Mouse (Mus musculus): ENCODE measurements around the gene Notch2. TPM values are rescaled to one million over a fixed set of nuclear protein-coding genes. Genes with fewer than 3 reads are reported as not detected.

Gene Notch2
- total and polyA plus RNA-seq, 3 experiments: 3.3 to 11.3 (median 11.1) TPM

DNA sequence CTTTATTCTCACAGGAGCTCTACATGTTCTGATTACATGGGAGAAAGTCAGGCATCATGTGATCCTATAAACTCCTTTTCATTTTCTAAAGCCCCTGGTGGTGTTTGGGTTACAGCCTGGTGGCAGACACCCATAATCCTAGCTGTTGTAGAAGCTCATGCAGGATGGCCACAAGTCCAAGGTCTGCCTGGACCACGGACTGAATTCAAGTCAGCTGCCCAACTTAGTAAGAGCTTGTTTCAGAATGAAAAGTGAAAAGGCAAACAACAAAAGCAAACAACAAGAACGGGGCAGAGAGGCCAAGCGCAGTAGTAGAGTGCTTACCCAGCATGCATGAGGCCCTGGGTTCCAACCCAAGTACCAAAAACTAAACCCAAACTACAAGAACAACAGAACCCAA lies 95.5 kb downstream of the Notch2 start:
- in situ Hi-C loops (cut with MboI; ENCODE audit: low pct_ligation_motif_present, low pct_unique_long_range_greater_than_20kb, low sequenced_read_pairs) (no loop called here), dilution Hi-C loops (cut with MboI; ENCODE audit: extremely low pct_ligation_motif_present, extremely low pct_unique_long_range_greater_than_20kb, low sequenced_read_pairs) (no loop called here)
- no peaks in the 10 kb centered on the region for H3K79me2 ChIP-seq (replicated peaks; ENCODE audit: control insufficient read depth, extremely low read depth, insufficient read depth, poor library complexity, severe bottlenecking)
- no peak for TF ChIP-seq SIN3A (IDR thresholded peaks at IDR 0.05; ENCODE audit: low read length)
- no peak for TF ChIP-seq JUN (IDR thresholded peaks at IDR 0.05; ENCODE audit: insufficient read depth, low read depth, low read length)
- TF ChIP-seq CHD1 (IDR thresholded peaks at IDR 0.05; ENCODE audit: low read depth, low read length): no peak
- TF ChIP-seq ELF1 (IDR thresholded peaks at IDR 0.05; ENCODE audit: low read depth, low read length): no peak
- no peak for TF ChIP-seq MAX (IDR thresholded peaks at IDR 0.05; ENCODE audit: low read length)
- no peak for TF ChIP-seq TBP (conservative IDR thresholded peaks at IDR 0.05; ENCODE audit: low read depth, low read length)
- no peak for TF ChIP-seq ZC3H11A (IDR thresholded peaks at IDR 0.05; ENCODE audit: low read depth, low read length)
- no peak for TF ChIP-seq MAZ (IDR thresholded peaks at IDR 0.05; ENCODE audit: low read depth, low read length)
- TF ChIP-seq ZNF384 (IDR thresholded peaks at IDR 0.05; ENCODE audit: low read depth, low read length): no peak
- TF ChIP-seq POLR2AphosphoS2 (IDR thresholded peaks at IDR 0.05; ENCODE audit: low read depth, low read length): no peak
- TF ChIP-seq RAD21 (IDR thresholded peaks at IDR 0.05; ENCODE audit: low read depth, low read length): no peak
- no peak for TF ChIP-seq RCOR1 (conservative IDR thresholded peaks at IDR 0.05; ENCODE audit: low read depth, low read length)
- TF ChIP-seq CHD2 (IDR thresholded peaks at IDR 0.05; ENCODE audit: low read length): no peak
- TF ChIP-seq ETS1 (conservative IDR thresholded peaks at IDR 0.05; ENCODE audit: low read depth, low read length): no peak
- TF ChIP-seq EP300 (IDR thresholded peaks at IDR 0.05; ENCODE audit: low read length): no peak
- no peak for TF ChIP-seq TCF12 (IDR thresholded peaks at IDR 0.05; ENCODE audit: low read depth, low read length)
- TF ChIP-seq UBTF (IDR thresholded peaks at IDR 0.05; ENCODE audit: low read depth, low read length): no peak
- TF ChIP-seq MYC (IDR thresholded peaks at IDR 0.05; ENCODE audit: low read depth, low read length): no peak
- no peak for TF ChIP-seq ZMIZ1 (IDR thresholded peaks at IDR 0.05; ENCODE audit: low read depth, low read length)
- TF ChIP-seq KAT2A (IDR thresholded peaks at IDR 0.05; ENCODE audit: insufficient replicate concordance, low read length): no peak
- H3K9ac ChIP-seq (ENCODE audit: insufficient read depth, low read depth): no peak overlapping the region
- DNase-seq (ENCODE audit: extremely low read depth): no peak
- H3K27me3 ChIP-seq (replicated peaks): no peaks in the 10 kb centered on the region
- no peak overlapping the region for H3K27ac ChIP-seq (ENCODE audit: insufficient read depth, low read depth)
- H3K9me3 ChIP-seq (replicated peaks; ENCODE audit: low read length): no peaks in the 10 kb centered on the region
- H3K4me2 ChIP-seq (ENCODE audit: insufficient read depth, low read depth, poor library complexity, severe bottlenecking): no peak overlapping the region
- peaks cover 20 to 85% of the 10 kb centered on the region in 2 experiments for H3K36me3 ChIP-seq (replicated peaks in 1 of 2; ENCODE audit: control insufficient read depth in 1 of 2, insufficient read depth in 1 of 2, low read length in 1 of 2)
- H3K4me3 ChIP-seq (replicated peaks in 1 of 3; ENCODE audit: low read depth in 2 of 3, low read length in 2 of 3, poor library complexity in 1 of 3): no peak overlapping the region
- peaks cover 0 to 10% of the 10 kb centered on the region in 2 experiments; a peak in 1 of 4 replicates for H3K4me1 ChIP-seq (ENCODE audit: control insufficient read depth in 1 of 2, insufficient read depth in 2 of 2)

DNA sequence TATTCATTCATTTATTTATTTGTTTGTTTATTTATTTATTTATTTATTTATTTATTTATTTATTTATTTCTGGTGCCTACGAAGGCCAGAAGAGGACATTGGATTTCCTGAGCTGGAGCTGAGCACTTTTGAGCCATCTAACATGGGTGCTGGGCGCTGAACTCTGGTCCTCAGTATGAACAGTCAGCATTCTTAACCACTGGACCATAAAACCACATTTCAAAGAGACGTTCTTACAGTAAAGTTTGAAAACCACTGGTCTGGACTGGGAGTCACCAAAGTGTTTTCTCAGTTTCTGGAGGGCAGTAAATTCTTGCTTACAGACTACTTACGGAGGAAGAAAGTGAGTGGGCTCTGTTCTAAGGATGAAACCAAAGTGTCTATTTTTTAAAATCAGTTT lies 97.3 kb downstream of the Notch2 start:
- Histone ChIP-seq H3K4me1 (ENCODE audit: control insufficient read depth in 1 of 2, insufficient read depth in 2 of 2) (peaks cover 0 to 10% of the 10 kb centered on the region in 2 experiments; a peak in 1 of 4 replicates), H3K79me2 (replicated peaks; ENCODE audit: control insufficient read depth, extremely low read depth, insufficient read depth, poor library complexity, severe bottlenecking) (no peaks in the 10 kb centered on the region), H3K27me3 (replicated peaks) (no peaks in the 10 kb centered on the region), H3K36me3 (replicated peaks in 1 of 2; ENCODE audit: control insufficient read depth in 1 of 2, insufficient read depth in 1 of 2, low read length in 1 of 2) (peaks cover 14 to 82% of the 10 kb centered on the region in 2 experiments), H3K9me3 (replicated peaks; ENCODE audit: low read length) (no peaks in the 10 kb centered on the region), H3K9ac (ENCODE audit: insufficient read depth, low read depth) (no peak overlapping the region), H3K4me3 (replicated peaks in 1 of 3; ENCODE audit: low read depth in 2 of 3, low read length in 2 of 3, poor library complexity in 1 of 3) (no peak overlapping the region), H3K27ac (ENCODE audit: insufficient read depth, low read depth) (no peak overlapping the region), H3K4me2 (ENCODE audit: insufficient read depth, low read depth, poor library complexity, severe bottlenecking) (no peak overlapping the region)
- dilution Hi-C loops (cut with MboI; ENCODE audit: extremely low pct_ligation_motif_present, extremely low pct_unique_long_range_greater_than_20kb, low sequenced_read_pairs): no loop called here
- peak; percentile 20 for DNase-seq (ENCODE audit: extremely low read depth)
- in situ Hi-C loops (cut with MboI; ENCODE audit: low pct_ligation_motif_present, low pct_unique_long_range_greater_than_20kb, low sequenced_read_pairs): no loop called here
- no peak for TF ChIP-seq RAD21 (IDR thresholded peaks at IDR 0.05; ENCODE audit: low read depth, low read length)
- no peak for TF ChIP-seq BHLHE40 (IDR thresholded peaks at IDR 0.05; ENCODE audit: low read depth, low read length)
- no peak for TF ChIP-seq IRF4 (IDR thresholded peaks at IDR 0.05; ENCODE audit: low read depth, low read length)
- no peak for TF ChIP-seq POLR2AphosphoS2 (IDR thresholded peaks at IDR 0.05; ENCODE audit: low read depth, low read length)
- 0 out of 2 replicates have a peak, but pooled peaks have one; percentile 28 for TF ChIP-seq MAFK (IDR thresholded peaks at IDR 0.05; ENCODE audit: insufficient replicate concordance, low read length)

All from CH12.LX (cell line).